Mouse (Mus musculus): ENCODE results near the gene Bub1b. TPM values are rescaled to one million over a fixed set of nuclear protein-coding genes. Genes with fewer than 3 reads are reported as not detected.

Gene Bub1b
- polyA plus RNA-seq, 1 experiment = 25.6 TPM

DNA sequence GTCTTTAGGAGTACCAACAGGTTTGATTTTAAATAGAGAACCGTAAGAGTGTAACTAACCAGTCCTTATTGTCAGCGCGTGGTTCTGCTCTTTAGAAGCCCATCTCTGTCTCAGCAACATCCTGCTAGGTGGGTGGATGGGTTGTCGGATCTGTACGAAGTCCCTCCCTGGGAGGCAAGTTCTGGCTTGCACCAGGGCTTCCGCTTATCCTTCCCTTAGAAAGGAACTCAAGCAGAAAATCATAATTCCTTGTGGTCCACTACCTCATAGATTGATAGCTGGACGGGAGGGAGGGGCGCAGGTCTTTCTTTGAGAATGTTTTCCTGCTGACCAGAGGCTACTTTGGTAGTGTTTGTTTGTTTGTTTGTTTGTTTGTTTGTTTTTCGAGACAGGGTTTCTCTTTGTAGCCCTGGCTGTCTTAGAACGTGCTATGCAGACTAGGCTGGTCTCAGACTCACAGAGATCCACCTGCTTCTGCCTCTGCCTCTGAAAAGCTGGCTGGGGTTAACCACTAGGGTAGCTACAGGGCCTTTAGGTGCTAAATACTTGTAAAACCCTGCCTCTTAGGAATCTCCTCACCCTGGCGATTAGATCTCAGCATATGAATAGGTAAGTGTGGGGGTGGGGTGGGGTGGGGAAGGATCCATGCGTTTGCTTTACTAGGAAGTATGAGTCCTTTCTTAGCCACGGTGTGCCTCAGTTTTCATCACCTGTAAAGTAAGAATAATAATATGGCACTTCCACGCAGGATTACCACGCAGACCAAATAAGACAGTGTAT lies 75.9 kb downstream of the Bub1b start:
- peaks cover 29% of the 10 kb centered on the region for H3K27me3 ChIP-seq (ENCODE audit: control insufficient read depth, insufficient read depth, insufficient read length)
- no peak overlapping the region for H3K4me2 ChIP-seq (ENCODE audit: low read depth)
- no peaks in the 10 kb centered on the region for H3K36me3 ChIP-seq (ENCODE audit: control insufficient read depth, insufficient read depth)
- TF ChIP-seq MAX (IDR thresholded peaks at IDR 0.05; ENCODE audit: low read depth) (no peak), E2F4 (IDR thresholded peaks at IDR 0.05; ENCODE audit: insufficient read depth) (no peak)
- H3K4me3 ChIP-seq = no peak overlapping the region
- H3K79me2 ChIP-seq (ENCODE audit: control insufficient read depth, insufficient read depth) = no peaks in the 10 kb centered on the region
- H3ac ChIP-seq (ENCODE audit: control insufficient read depth, insufficient read length) = no peak overlapping the region

DNA sequence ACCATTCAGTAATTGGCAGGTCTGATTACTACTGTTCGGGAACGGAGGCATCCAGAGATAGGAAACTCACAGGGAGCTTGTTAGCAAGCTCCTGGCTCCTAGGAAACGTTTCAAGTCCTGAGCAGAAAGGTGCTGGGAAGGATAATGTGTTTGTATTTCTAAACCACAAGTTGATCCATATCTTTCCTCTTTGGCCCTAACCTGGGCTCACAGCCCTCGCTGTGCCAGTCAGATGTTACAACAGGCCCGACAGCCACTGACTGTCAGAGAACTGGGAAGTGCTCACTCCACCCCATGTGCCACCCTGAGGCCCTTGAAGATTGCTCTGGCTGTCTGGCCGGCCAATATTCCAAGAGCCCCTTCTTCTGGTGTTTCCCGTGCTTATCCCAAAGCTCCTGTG lies 76.5 kb downstream of the Bub1b start:
- TF ChIP-seq CEBPB (IDR thresholded peaks at IDR 0.05; ENCODE audit: insufficient read depth, poor library complexity, severe bottlenecking) (no peak), USF1 (IDR thresholded peaks at IDR 0.05; ENCODE audit: low read depth) (no peak), MYOG (IDR thresholded peaks at IDR 0.05; ENCODE audit: control insufficient read depth in 1 of 3, insufficient read depth in 1 of 3, insufficient read length in 2 of 3, low read depth in 2 of 3) (no peak), REST (IDR thresholded peaks at IDR 0.05; ENCODE audit: insufficient read depth, insufficient read length) (no peak), TCF12 (IDR thresholded peaks at IDR 0.05; ENCODE audit: insufficient read depth, poor library complexity, severe bottlenecking) (no peak), TCF3 (IDR thresholded peaks at IDR 0.05; ENCODE audit: insufficient read length, low read depth) (no peak)
- Histone ChIP-seq H3K27me3 (ENCODE audit: control insufficient read depth, insufficient read depth, insufficient read length) (peaks cover 29% of the 10 kb centered on the region), H3K4me3 (no peak overlapping the region)

DNA sequence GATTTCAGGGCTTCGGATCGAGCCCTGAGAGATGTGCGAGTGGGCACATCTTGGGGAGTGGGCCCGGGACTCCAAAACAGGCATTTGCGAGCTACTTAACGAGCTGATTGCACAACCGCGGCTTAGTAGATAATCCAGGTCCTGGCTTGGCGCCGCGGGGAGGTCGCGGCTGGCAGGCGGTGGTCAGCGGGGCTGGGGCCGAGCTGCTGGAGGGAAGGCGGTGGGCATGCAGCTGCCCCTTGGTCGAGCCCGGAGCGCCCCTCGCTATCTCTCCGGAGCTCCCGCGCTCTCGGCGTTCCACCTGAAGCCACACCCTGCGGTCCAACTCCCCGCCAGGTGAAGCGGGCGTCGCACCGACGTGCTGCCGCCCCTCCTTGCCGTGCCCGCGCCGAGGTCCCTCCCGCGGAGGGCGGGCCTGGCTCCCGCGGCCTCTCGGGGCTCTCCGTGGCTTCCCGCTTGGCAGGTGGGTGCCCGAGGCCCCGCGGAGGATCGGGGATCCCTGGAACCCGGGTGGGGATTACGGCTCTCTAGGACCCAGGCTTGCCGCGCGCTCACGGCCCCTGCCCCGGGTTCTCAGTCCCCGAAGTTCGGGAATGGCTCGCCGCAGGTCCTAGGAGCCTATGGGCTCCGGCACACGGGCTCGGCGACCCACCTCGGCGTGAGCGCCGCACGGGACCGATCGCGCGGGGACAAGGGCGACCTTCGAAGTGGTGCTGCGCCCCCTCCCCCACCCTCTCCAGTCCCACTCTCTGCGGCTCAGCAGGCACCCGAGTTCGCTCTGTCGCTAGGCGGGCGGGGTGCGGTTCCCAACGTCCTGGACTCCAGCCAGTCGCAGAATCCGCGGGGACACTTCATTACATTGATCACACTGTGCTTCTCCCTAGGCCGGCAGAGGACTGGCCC lies 79.1 kb downstream of the Bub1b start:
- Histone ChIP-seq H3K27me3 (ENCODE audit: control insufficient read depth, insufficient read depth, insufficient read length) (peaks cover 29% of the 10 kb centered on the region), H3K4me3 (no peak overlapping the region)

More for the DNA sequence above, 76.5 kb downstream of the Bub1b start:
- Histone ChIP-seq H3ac (ENCODE audit: control insufficient read depth, insufficient read length) (no peak overlapping the region), H3K36me3 (ENCODE audit: control insufficient read depth, insufficient read depth) (no peaks in the 10 kb centered on the region), H3K4me2 (ENCODE audit: low read depth) (no peak overlapping the region), H3K79me2 (ENCODE audit: control insufficient read depth, insufficient read depth) (no peaks in the 10 kb centered on the region)

DNA sequence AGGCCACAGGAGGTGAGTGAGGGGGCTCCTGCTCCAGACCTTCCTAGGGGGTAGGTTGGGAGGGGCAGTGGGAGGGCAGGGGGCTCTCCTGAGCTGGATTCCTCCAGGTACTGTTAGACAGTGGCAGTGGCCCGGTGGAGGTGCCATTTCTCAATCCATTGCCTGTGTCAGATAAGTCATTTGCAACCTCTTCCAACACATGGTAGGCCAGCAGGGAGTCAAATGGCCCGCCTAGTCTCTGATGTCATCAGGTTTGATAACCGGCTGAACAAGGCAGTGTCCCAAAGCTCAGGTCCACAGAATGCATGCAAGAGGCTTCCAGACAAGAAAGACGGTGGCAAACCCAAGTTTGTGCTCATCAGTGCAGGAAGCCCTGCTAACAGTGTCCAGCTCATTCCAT lies 79.8 kb downstream of the Bub1b start:
- Histone ChIP-seq H3K4me3 (no peak overlapping the region), H3K27me3 (ENCODE audit: control insufficient read depth, insufficient read depth, insufficient read length) (peaks cover 29% of the 10 kb centered on the region), H3K79me2 (ENCODE audit: control insufficient read depth, insufficient read depth) (no peaks in the 10 kb centered on the region), H3K36me3 (ENCODE audit: control insufficient read depth, insufficient read depth) (no peaks in the 10 kb centered on the region), H3K4me2 (ENCODE audit: low read depth) (no peak overlapping the region), H3ac (ENCODE audit: control insufficient read depth, insufficient read length) (no peak overlapping the region)
- TF ChIP-seq MYOD1 (IDR thresholded peaks at IDR 0.05; ENCODE audit: control insufficient read depth in 1 of 3, insufficient read length in 2 of 3, low read depth in 2 of 3) (no peak), TCF3 (IDR thresholded peaks at IDR 0.05; ENCODE audit: insufficient read length, low read depth) (no peak), USF1 (IDR thresholded peaks at IDR 0.05; ENCODE audit: low read depth) (no peak), TCF12 (IDR thresholded peaks at IDR 0.05; ENCODE audit: insufficient read depth, poor library complexity, severe bottlenecking) (no peak), E2F4 (IDR thresholded peaks at IDR 0.05; ENCODE audit: insufficient read depth) (no peak), CEBPB (IDR thresholded peaks at IDR 0.05; ENCODE audit: insufficient read depth, poor library complexity, severe bottlenecking) (no peak), MAX (IDR thresholded peaks at IDR 0.05; ENCODE audit: low read depth) (no peak), POLR2AphosphoS2 (IDR thresholded peaks at IDR 0.05; ENCODE audit: insufficient read length, low read depth) (no peak), MYOG (IDR thresholded peaks at IDR 0.05; ENCODE audit: control insufficient read depth in 1 of 3, insufficient read depth in 1 of 3, insufficient read length in 2 of 3, low read depth in 2 of 3) (no peak), SRF (IDR thresholded peaks at IDR 0.05; ENCODE audit: control insufficient read depth, insufficient read length, low read depth) (no peak), POLR2A (IDR thresholded peaks at IDR 0.05; ENCODE audit: insufficient read length, low read depth) (no peak), REST (IDR thresholded peaks at IDR 0.05; ENCODE audit: insufficient read depth, insufficient read length) (no peak)

More for the DNA sequence above, 79.1 kb downstream of the Bub1b start:
- H3K79me2 ChIP-seq (ENCODE audit: control insufficient read depth, insufficient read depth) = no peaks in the 10 kb centered on the region
- TF ChIP-seq POLR2AphosphoS2 (IDR thresholded peaks at IDR 0.05; ENCODE audit: insufficient read length, low read depth) = no peak
- no peak for TF ChIP-seq MAX (IDR thresholded peaks at IDR 0.05; ENCODE audit: low read depth)
- no peak for TF ChIP-seq USF1 (IDR thresholded peaks at IDR 0.05; ENCODE audit: low read depth)
- TF ChIP-seq TCF3 (IDR thresholded peaks at IDR 0.05; ENCODE audit: insufficient read length, low read depth) = no peak
- TF ChIP-seq POLR2A (IDR thresholded peaks at IDR 0.05; ENCODE audit: insufficient read length, low read depth) = no peak
- no peak for TF ChIP-seq MYOG (IDR thresholded peaks at IDR 0.05; ENCODE audit: control insufficient read depth in 1 of 3, insufficient read depth in 1 of 3, insufficient read length in 2 of 3, low read depth in 2 of 3)
- no peak overlapping the region for H3K4me2 ChIP-seq (ENCODE audit: low read depth)
- no peaks in the 10 kb centered on the region for H3K36me3 ChIP-seq (ENCODE audit: control insufficient read depth, insufficient read depth)
- H3ac ChIP-seq (ENCODE audit: control insufficient read depth, insufficient read length) = no peak overlapping the region

DNA sequence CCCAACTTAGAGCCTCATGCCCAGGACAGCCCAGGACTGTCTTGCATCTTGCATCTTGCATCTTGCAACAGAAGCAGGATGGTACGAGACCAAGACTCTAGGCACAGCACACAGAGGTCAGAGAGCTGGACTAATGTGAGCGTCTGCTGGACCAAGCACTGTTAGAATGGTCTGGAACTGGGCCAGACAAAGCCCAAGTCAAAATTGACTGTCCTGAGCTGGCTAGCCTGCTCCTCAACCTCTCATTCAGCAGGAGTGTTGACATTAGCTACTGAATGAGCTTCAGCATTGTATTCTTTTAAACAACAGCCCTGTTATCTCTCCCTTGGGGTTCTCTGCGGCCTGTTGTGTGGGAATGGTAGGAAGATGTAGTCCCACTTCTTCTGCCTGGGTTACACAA lies 81.6 kb downstream of the Bub1b start:
- H3ac ChIP-seq (ENCODE audit: control insufficient read depth, insufficient read length) = no peak overlapping the region
- H3K4me2 ChIP-seq (ENCODE audit: low read depth) = no peak overlapping the region
- H3K36me3 ChIP-seq (ENCODE audit: control insufficient read depth, insufficient read depth) = no peaks in the 10 kb centered on the region
- no peak for TF ChIP-seq TCF12 (IDR thresholded peaks at IDR 0.05; ENCODE audit: insufficient read depth, poor library complexity, severe bottlenecking)
- no peak for TF ChIP-seq POLR2A (IDR thresholded peaks at IDR 0.05; ENCODE audit: insufficient read length, low read depth)
- H3K79me2 ChIP-seq (ENCODE audit: control insufficient read depth, insufficient read depth) = no peaks in the 10 kb centered on the region
- no peak overlapping the region for H3K4me3 ChIP-seq
- peaks cover 26% of the 10 kb centered on the region for H3K27me3 ChIP-seq (ENCODE audit: control insufficient read depth, insufficient read depth, insufficient read length)
